Mouse (Mus musculus) G1E (cell line): Measurements from ENCODE around the gene Mex3a.

Experiments
- CTCF ChIP-seq: IDR thresholded peaks from 2 replicates; pipeline ENCODE4 v1.5.1; 2012; ENCODE audit warnings: low read depth, low read length, inconsistent platforms, mixed read lengths
- GATA2 ChIP-seq: IDR thresholded peaks from 2 replicates; pipeline ENCODE4 v1.6.1; 2012; ENCODE audit warnings: low read depth, low read length, inconsistent platforms, borderline replicate concordance

DNA sequence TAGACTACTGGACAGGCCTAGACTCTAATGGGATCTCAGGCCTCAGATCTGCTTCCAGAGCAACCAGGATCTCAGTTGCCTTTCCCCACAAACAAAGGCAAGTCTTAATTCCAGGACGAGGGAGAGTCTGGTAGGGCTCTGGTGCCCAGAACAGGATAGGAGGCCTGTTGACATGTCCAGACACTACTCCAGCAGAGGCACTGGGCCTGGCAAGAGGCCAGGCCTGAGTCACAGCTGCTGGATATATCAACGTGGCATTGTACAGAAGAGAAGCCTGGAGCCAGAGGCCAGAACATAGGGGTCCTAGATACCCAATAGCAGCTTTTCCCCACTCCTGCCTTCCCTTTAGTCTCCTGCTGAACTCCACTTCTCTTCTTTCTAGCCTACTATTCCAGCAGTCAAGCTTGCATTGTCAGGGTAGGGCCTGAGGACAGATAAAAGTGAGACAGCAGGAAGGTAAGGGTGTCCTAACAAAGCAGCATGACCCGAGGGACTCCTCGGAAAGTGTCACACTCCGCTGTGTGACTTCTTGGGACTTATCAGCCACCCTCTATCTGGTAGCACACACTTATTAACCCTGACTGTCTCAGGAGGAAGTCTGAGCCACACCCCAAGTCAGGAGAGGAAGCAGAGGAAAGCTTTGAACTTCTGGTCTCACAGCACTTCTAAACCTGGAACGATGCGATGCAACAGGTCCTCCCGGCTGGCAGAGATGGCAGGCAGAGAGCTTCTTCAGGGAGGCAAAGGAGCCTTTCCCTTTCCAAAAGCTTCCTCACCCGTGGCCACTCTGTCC, 37.2 kb upstream of the Mex3a start:
- TF ChIP-seq CTCF, result no peak
- TF ChIP-seq GATA2, result no peak
